Mouse (Mus musculus): Measurements from ENCODE around the gene Gm13275. TPM values are rescaled to one million over a fixed set of nuclear protein-coding genes. Genes with fewer than 3 reads are reported as not detected.
"Not testable (repeated sequence)": the region's sequence is repeated elsewhere in the genome, so short reads cannot be mapped to it uniquely, and the experiment has no call there.

The Gm13275 gene
- total RNA-seq, 2 experiments from 2014 or later, result not detected

- DNase-seq; intact Hi-C loops (cut with DNase I): not testable (repeated sequence)
Observed at GRCm38 (mm10) chr4:88791250-88791649, 3.0 kb upstream of the Gm13275 start, which contains the start of gene Gm13278. Gene Gm13278, plus strand, starts transcription at chr4:88791550.

- intact Hi-C loops (cut with DNase I); DNase-seq: not testable (repeated sequence)
Observed at GRCm38 (mm10) chr4:88797097-88797496, 2.8 kb downstream of the Gm13275 start, which contains the start of gene Gm13279. Gene Gm13279, plus strand, starts transcription at chr4:88797397.

DNA sequence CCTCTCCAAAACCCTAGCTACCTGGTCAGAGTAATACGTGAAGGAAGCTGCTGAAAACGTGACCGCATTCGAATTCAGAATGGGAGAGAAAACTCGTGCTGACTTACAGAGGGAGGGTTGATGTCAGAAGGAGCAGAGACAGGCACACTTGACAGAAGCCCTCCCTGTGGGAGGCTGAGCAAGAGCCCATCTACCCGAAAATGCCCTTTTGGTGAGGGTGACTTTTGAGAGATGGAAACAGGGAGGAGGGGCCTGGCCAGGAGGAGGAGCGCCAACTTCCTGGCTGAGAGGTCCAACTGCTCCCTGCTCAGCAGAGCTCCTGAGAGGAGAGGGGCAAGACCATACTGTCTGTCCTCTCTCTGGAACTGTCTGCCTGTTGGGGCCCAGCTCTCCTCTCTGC lies 5.1 kb downstream of the Gm13275 start, which contains the start of gene Gm13285:
TSS of gene Gm13285 (plus strand) at position 301 of the 400 bp plus-strand sequence.
- DNase-seq; intact Hi-C loops (cut with DNase I): not testable (repeated sequence)

GRCm38 (mm10) chr4:88802954-88803353 lies 8.7 kb downstream of the Gm13275 start, which contains the start of gene Gm13287:
Gene Gm13287, plus strand, starts transcription at chr4:88803254.
- DNase-seq; intact Hi-C loops (cut with DNase I): not testable (repeated sequence)

- intact Hi-C loops (cut with DNase I), result loop anchor here (5.0 kb wide), 1 partner anchor 322 kb away; no protein-coding TSS in a partner anchor
Observed at GRCm38 (mm10) chr4:88805231-88805630, 10.9 kb downstream of the Gm13275 start, which contains the start of gene Gm13288. Gene Gm13288, plus strand, starts transcription at chr4:88805531.

GRCm38 (mm10) chr4:88805761-88806160 lies 11.5 kb downstream of the Gm13275 start:
- intact Hi-C loops (cut with DNase I), result loop anchor here (5.0 kb wide), 1 partner anchor 322 kb away; no protein-coding TSS in a partner anchor
- peak; percentile 36 to 41 for DNase-seq

More at GRCm38 (mm10) chr4:88805231-88805630, 10.9 kb downstream of the Gm13275 start, which contains the start of gene Gm13288:
- DNase-seq, result not testable (repeated sequence)

GRCm38 (mm10) chr4:88815928-88816327 lies 21.6 kb downstream of the Gm13275 start, which contains the start of gene Ifna7:
Gene Ifna7, plus strand, starts transcription at chr4:88816228.
- no peak for DNase-seq
- intact Hi-C loops (cut with DNase I), result loop anchor here (5.0 kb wide), 1 partner anchor 134 kb away; the partner anchor contains the start of gene Ifna2

DNA sequence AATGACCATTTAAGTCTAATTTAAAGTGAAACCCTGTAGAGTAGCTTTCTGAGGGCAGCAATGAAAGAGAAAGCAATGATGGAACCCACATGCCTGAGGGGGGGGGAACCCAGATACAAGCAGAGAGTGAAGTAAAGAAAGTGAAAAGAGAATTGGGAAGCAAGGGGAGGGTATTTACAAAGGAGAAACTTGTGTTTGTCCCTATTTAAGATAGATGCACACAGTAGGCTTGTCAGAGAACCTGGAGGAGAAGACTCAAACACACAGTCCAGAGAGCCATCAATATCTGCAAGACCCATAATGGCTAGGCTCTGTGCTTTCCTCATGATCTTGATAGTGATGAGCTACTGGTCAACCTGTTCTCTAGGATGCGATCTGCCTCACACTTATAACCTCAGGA lies 25.4 kb downstream of the Gm13275 start, which contains the start of gene Ifna11:
TSS of gene Ifna11 (plus strand) at position 301 of the 400 bp plus-strand sequence.
- intact Hi-C loops (cut with DNase I), result loop anchor here (5.0 kb wide), 1 partner anchor 137 kb away; the partner anchor contains the start of gene Ifna2
- DNase-seq, result no peak

DNA sequence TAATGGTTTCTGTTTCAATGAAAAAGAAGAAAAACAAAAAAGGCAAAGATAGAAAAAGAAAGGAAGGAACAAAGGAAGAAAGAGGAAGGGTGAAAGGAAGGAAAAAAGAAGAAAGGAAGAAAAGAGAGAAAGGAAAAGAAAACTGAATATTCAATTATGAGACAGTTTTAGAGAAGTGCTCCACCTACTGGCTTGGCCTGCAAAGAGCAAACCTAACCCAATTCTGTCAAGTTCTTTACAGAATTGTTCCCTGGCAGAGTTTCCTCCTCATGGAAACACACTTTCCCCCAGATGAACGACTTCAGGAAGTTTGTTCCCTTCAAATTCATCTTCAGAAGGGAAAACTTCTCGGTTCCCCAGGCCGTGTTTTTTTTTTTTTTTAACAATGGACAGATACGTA lies 28.7 kb downstream of the Gm13275 start:
- DNase-seq, result peak in 1 of 2 experiments; percentile 21
- intact Hi-C loops (cut with DNase I), result no loop called here

GRCm38 (mm10) chr4:88827116-88827515 lies 32.8 kb downstream of the Gm13275 start, which contains the start of gene Ifna6:
Gene Ifna6, plus strand, starts transcription at chr4:88827416.
- DNase-seq; intact Hi-C loops (cut with DNase I): not testable (repeated sequence)

- peak; percentile 10 to 40 for DNase-seq
- intact Hi-C loops (cut with DNase I), result no loop called here
Observed at GRCm38 (mm10) chr4:88830523-88830922, 36.2 kb downstream of the Gm13275 start.

- DNase-seq, result not testable (repeated sequence)
Observed at GRCm38 (mm10) chr4:88835225-88835624, 40.9 kb downstream of the Gm13275 start, which contains the start of gene Ifna5. Gene Ifna5, plus strand, starts transcription at chr4:88835525.

DNA sequence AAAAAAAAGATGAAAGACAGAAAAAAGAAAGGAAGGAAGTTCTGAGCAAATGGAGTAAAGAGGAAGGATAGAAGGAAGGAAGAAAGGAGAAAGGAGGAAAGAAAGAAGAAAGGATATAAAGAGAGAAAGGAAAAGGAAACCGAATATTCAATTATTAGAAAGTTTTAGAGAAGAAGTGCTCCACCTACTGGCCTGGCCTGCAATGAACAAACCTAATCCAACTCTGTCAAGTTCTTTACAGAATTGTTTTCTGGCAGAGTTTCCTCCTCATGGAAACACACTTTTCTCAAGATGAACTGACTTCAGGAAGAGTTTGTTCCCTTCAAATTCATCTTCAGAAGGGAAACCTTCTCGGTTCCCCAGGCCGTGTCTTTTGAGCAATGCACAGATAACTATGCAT lies 44.5 kb downstream of the Gm13275 start:
- intact Hi-C loops (cut with DNase I), result no loop called here
- DNase-seq, result peak in 1 of 2 experiments; percentile 23

More at GRCm38 (mm10) chr4:88835225-88835624, 40.9 kb downstream of the Gm13275 start, which contains the start of gene Ifna5:
- intact Hi-C loops (cut with DNase I), result not testable (repeated sequence)

GRCm38 (mm10) chr4:88840058-88840457 lies 45.8 kb downstream of the Gm13275 start:
- DNase-seq, result no peak
- intact Hi-C loops (cut with DNase I), result no loop called here

- intact Hi-C loops (cut with DNase I), result no loop called here
Observed at GRCm38 (mm10) chr4:88841438-88841911, 47.2 kb downstream of the Gm13275 start, which contains the start of gene Ifna4. Gene Ifna4, plus strand, starts transcription at chr4:88841861.

More at GRCm38 (mm10) chr4:88841438-88841911, 47.2 kb downstream of the Gm13275 start, which contains the start of gene Ifna4:
- no peak for DNase-seq

Other genes starting within 250 kb of the Gm13275 start
- gene Ifna15, start 236.2 kb upstream of the Gm13275 start, total RNA-seq (2021), result not detected
- not detected for gene Ifna14, start 222.7 kb upstream of the Gm13275 start, total RNA-seq (2021)
- not detected for gene Ifna9, start 202.1 kb upstream of the Gm13275 start, total RNA-seq (2021)
- gene Ifna12, start 191.1 kb upstream of the Gm13275 start, total RNA-seq (2021), result not detected
- not detected for gene C87499, start 160.1 kb upstream of the Gm13275 start, total RNA-seq (2021)
- not detected for gene Ifna13, start 150.0 kb upstream of the Gm13275 start, total RNA-seq (2021)
- not detected for gene Ifna16, start 117.6 kb upstream of the Gm13275 start, total RNA-seq (2021)
- gene Ifna2, start 110.6 kb upstream of the Gm13275 start, total RNA-seq (2021), result not detected
- not detected for gene Ifnab, start 103.1 kb upstream of the Gm13275 start, total RNA-seq (2021)
- gene Gm26566, start 72.7 kb upstream of the Gm13275 start, total RNA-seq (2021), result under 1 TPM; 0.50 TPM
- gene Klhl9, start 72.0 kb upstream of the Gm13275 start, total RNA-seq (2021), result 10 to 100 TPM; 82.6 to 87.1 TPM
- gene Gm13271, start 39.6 kb upstream of the Gm13275 start, total RNA-seq (2021), result not detected
- not detected for gene Gm13283, start 34.4 kb upstream of the Gm13275 start, total RNA-seq (2021)
- not detected for gene Gm13290, start 20.7 kb upstream of the Gm13275 start, total RNA-seq (2021)
- not detected for gene Gm13289, start 17.6 kb upstream of the Gm13275 start, total RNA-seq (2021)
- not detected for gene Gm13272, start 14.6 kb upstream of the Gm13275 start, total RNA-seq (2021)
- not detected for gene Ifnz, start 12.4 kb upstream of the Gm13275 start, total RNA-seq (2021)
- not detected for gene Gm13276, start 8.8 kb upstream of the Gm13275 start, total RNA-seq (2021)
- not detected for gene Gm13277, start 5.9 kb upstream of the Gm13275 start, total RNA-seq (2021)
- gene Gm13278, start 2.9 kb upstream of the Gm13275 start, total RNA-seq (2021), result not detected
- gene Gm13279, start 2.9 kb downstream of the Gm13275 start, total RNA-seq (2021), result not detected
- under 1 TPM; 0.31 to 0.40 TPM for gene Gm13285, start 5.2 kb downstream of the Gm13275 start, total RNA-seq (2021)
- not detected for gene Gm13287, start 8.8 kb downstream of the Gm13275 start, total RNA-seq (2021)
- gene Gm13288, start 11.0 kb downstream of the Gm13275 start, total RNA-seq (2021), result not detected
- gene Ifna7, start 21.7 kb downstream of the Gm13275 start, total RNA-seq (2021), result not detected
- gene Ifna11, start 25.5 kb downstream of the Gm13275 start, total RNA-seq (2021), result not detected
- not detected for gene Ifna6, start 32.9 kb downstream of the Gm13275 start, total RNA-seq (2021)
- not detected for gene Ifna5, start 41.0 kb downstream of the Gm13275 start, total RNA-seq (2021)
- gene Ifna4, start 47.4 kb downstream of the Gm13275 start, total RNA-seq (2021), result not detected
- not detected for gene Ifna1, start 55.6 kb downstream of the Gm13275 start, total RNA-seq (2021)
- gene Ifne, start 85.7 kb downstream of the Gm13275 start, total RNA-seq (2021), result not detected